Mouse (Mus musculus) heart, adult 2 months (tissue): ENCODE data around the gene Gm20388.

ENCODE experiments used
- CTCF ChIP-seq: fragments of 200-600 bp; IDR thresholded peaks from 2 replicates; pipeline ENCODE4 v1.8.1; 2022; ENCODE audit warnings: antibody characterized with exemption, mild to moderate bottlenecking, moderate library complexity
- POLR2A ChIP-seq: fragments of 200-500 bp; IDR thresholded peaks from 2 replicates; pipeline ENCODE4 v1.6.1; 2011; ENCODE audit warnings: mild to moderate bottlenecking, low read depth, low read length, control low read depth; ENCODE audit not compliant: insufficient read depth

GRCm38 (mm10) chr8:123117127-123117731, 3206.6 kb downstream of the Gm20388 start, which contains the start of gene Cpne7:
- TF ChIP-seq CTCF (no peak), POLR2A (no peak)
